Mouse (Mus musculus) stomach, postnatal 0 days (tissue): Measurements from ENCODE around the gene Adcy2.

ENCODE experiments used
- CTCF ChIP-seq: IDR thresholded peaks from 2 replicates; pipeline ENCODE4 v1.5.1; 2016; ENCODE audit warnings: antibody characterized with exemption, low read depth, mild to moderate bottlenecking, moderate library complexity
- EP300 ChIP-seq: optimal IDR thresholded peaks from 2 replicates; pipeline ENCODE3; 2016; ENCODE audit warnings: antibody characterized with exemption

DNA sequence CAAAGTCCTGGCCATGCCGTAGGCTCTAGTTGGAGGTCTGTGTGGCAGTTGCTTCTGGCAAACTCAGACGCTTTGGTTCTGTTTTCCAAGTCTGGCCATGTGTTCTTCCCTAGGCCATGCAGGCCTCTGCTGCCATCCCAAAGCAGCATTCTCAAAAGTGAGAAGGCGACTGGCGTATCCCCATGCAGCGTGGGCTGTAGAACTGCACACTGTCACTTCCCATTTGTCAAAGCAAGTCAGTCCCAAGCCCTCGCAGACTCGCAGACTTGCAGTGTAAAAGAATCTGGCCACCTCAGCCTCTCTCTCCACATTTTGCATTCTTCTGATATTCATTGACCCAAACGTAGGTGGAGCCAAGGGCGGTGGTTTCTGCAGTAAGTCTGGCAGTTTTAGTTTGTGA lies 249.5 kb downstream of the Adcy2 start:
- no peak for TF ChIP-seq CTCF
- no peak for TF ChIP-seq EP300
